Mouse (Mus musculus): ENCODE results near the gene Gm21739.
"Not testable (repeated sequence)": the region's sequence is repeated elsewhere in the genome, so short reads cannot be mapped to it uniquely, and the experiment has no call there.

The Gm21739 gene

DNA sequence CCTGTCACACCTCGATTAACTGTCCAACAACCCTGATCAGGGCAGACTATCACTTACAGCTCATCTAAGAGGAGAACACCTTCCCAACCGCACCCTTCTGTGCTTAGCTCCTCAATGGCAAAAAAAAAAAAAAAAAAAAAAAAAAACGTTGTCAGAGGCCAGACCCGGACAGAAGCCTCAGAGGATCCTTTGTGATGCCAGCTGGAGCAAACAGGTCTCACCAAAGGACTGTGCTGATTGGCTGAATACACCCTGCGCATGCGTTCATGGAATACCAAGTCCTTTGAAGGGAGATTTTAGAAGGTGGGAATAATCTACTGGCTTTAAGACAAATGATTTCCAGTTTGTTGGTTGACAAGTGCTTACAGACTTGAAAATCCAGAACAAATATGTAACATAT is at the start of gene Gm21739:
TSS of gene Gm21739 (minus strand) at position 101 of the 400 bp plus-strand sequence.
- not testable (repeated sequence) for DNase-seq (ENCODE audit: low spot score in 2 of 2)
